Mouse (Mus musculus): ENCODE data around the gene Ap3d1.

GRCm38 (mm10) chr10:80682003-80682402, 60.1 kb downstream of the Ap3d1 start:
- TF ChIP-seq CTCF (IDR thresholded peaks at IDR 0.05; ENCODE audit: borderline replicate concordance, extremely low read depth, insufficient read depth, insufficient read length) (no peak), POLR2A (IDR thresholded peaks at IDR 0.05; ENCODE audit: borderline replicate concordance, extremely low read depth, insufficient read depth, insufficient read length, poor library complexity, severe bottlenecking) (no peak)
